Mouse (Mus musculus) macrophage (primary cell): Measurements from ENCODE around the gene Gm29776. TPM values are rescaled to one million over a fixed set of nuclear protein-coding genes. Genes with fewer than 3 reads are reported as not detected.

Source experiments
- H3K27ac ChIP-seq: fragments of 350-480 bp; formaldehyde crosslinking; 2 replicates; pipeline ENCODE4 v1.9.0; 2021
- H3K36me3 ChIP-seq: fragments of 350-480 bp; formaldehyde crosslinking; 2 replicates; pipeline ENCODE4 v1.9.0; 2021; ENCODE audit errors: inconsistent target
- H3K4me3 ChIP-seq: fragments of 350-480 bp; formaldehyde crosslinking; 2 replicates; pipeline ENCODE4 v1.9.0; 2021; ENCODE audit errors: inconsistent target
- H3K79me2 ChIP-seq: fragments of 350-480 bp; formaldehyde crosslinking; 2 replicates; pipeline ENCODE4 v1.9.0; 2021; ENCODE audit errors: inconsistent target
- WGBS: methylation state at CpG from one replicate; pipeline ENCODE4 v1.1.7; 2026; ENCODE audit warnings: inconsistent platforms; ENCODE audit not compliant: missing documents; 5-methylcytosine and 5-hydroxymethylcytosine counted together
- polyA plus RNA-seq: library from polyadenylated mRNA; stranded (reverse); fragments of 250-400 nt; gene quantifications from 3 replicates; pipeline ENCODE4 v1.2.4, GENCODE M21; 2018; ENCODE audit warnings: inconsistent platforms

Gm29776 gene
- polyA plus RNA-seq, 1 experiment from 2014 or later = not detected

- Histone ChIP-seq H3K4me3 (no peak overlapping the region), H3K27ac (no peak overlapping the region), H3K79me2 (peaks cover 48% of the 10 kb centered on the region), H3K36me3 (peaks cover 46% of the 10 kb centered on the region)
- 79% methylated on average over 4 of the region's 4 CpGs for WGBS
Observed at GRCm38 (mm10) chr14:54651556-54651955, 47.1 kb downstream of the Gm29776 start.

- Histone ChIP-seq H3K4me3 (no peak overlapping the region), H3K27ac (no peak overlapping the region)
- WGBS = 58% methylated on average over 16 of the region's 23 CpGs
Observed at GRCm38 (mm10) chr14:54650621-54651454, 47.8 kb downstream of the Gm29776 start.

GRCm38 (mm10) chr14:54647900-54648299 lies 50.7 kb downstream of the Gm29776 start:
- WGBS = 95% methylated on average over 4 of the region's 4 CpGs
- H3K79me2 ChIP-seq = peaks cover 39% of the 10 kb centered on the region
- H3K4me3 ChIP-seq = no peak overlapping the region
- H3K36me3 ChIP-seq = peaks cover 69% of the 10 kb centered on the region
- no peak overlapping the region for H3K27ac ChIP-seq

More at GRCm38 (mm10) chr14:54650621-54651454, 47.8 kb downstream of the Gm29776 start:
- H3K79me2 ChIP-seq = peaks cover 48% of the 10 kb centered on the region
- peaks cover 47% of the 10 kb centered on the region for H3K36me3 ChIP-seq

DNA sequence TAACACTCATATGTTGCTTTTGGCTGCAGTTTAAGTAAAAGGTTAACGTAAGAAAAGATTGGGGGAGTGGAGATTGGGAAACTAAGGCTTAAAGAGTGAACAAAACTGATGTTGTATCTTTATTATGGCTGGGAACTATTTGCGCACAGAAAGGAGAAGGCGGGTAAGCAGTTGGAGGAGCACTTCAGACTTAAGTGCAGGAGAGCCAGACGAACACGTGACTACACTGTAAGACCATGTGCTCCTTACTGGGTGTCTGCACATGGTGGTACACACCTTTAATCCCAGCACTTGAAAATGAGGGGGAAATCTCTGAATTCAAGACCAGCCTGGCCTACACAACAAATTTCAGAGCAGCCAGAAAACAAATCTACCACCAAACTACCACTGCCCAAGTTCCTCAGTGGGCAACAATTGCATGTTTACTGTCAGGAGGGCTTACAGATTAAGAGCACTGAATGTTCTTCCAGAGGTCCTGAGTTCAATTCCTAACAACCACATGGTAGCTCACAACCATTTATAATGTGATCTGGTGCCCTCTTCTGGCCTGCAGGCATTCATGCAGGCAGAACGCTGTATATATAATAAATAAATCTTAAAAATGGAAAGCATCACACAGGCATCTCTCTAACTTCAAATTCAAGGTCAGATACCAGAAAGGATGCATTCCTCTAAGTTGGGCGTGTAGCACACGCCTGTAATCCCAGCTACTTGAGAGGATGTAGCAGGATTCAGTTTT lies 51.6 kb downstream of the Gm29776 start:
- 95% methylated on average over 8 of the region's 8 CpGs for WGBS
- Histone ChIP-seq H3K4me3 (no peak overlapping the region), H3K27ac (no peak overlapping the region), H3K79me2 (peaks cover 30% of the 10 kb centered on the region), H3K36me3 (peaks cover 74% of the 10 kb centered on the region)

DNA sequence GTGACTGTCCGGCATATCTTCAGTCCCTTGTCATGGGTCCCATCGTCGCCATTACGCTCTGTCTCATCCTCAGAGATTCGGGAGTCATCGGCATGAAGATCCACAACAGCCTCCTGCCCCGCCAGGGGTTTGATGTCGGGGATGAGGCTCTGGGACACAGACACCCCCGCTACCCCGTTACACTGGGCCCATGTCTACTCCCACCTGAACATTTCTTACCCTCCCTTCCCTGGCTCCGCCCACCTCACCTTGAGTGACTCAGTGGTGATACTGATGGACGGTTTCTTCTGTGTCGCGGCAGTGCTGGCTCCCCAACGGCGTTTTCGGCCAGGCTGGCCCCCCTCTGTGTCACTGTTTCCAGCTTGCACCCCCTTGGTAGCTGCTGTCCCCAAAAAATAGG lies 52.2 kb downstream of the Gm29776 start:
- H3K36me3 ChIP-seq = peaks cover 74% of the 10 kb centered on the region
- no peak overlapping the region for H3K4me3 ChIP-seq
- 97% methylated on average over 17 of the region's 17 CpGs for WGBS
- H3K27ac ChIP-seq = no peak overlapping the region
- peaks cover 28% of the 10 kb centered on the region for H3K79me2 ChIP-seq

GRCm38 (mm10) chr14:54644294-54644693 lies 54.3 kb downstream of the Gm29776 start:
- 92% methylated on average over 9 of the region's 9 CpGs for WGBS
- Histone ChIP-seq H3K4me3 (no peak overlapping the region), H3K79me2 (peaks cover 11% of the 10 kb centered on the region), H3K27ac (no peak overlapping the region), H3K36me3 (peaks cover 57% of the 10 kb centered on the region)

DNA sequence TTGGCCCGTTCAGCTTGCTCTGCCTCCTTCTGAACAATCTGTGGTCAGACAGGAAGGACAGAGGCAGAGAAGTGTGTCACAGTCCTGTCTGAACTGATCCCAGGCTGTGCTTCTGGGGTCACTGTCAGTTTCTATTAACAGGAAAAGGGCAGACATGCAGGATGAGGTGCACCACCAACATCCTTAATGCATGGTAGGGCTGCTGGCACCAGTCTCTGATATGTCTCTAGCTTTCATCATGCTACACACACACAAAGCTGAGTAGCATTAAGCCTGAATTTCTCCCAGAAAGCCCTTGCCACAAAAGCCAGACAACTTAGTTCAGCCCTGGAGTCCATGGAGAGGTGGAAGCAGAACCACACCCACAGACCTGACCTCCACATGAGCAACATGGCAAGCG lies 55.6 kb downstream of the Gm29776 start:
- Histone ChIP-seq H3K36me3 (peaks cover 44% of the 10 kb centered on the region), H3K27ac (no peak overlapping the region), H3K4me3 (no peak overlapping the region), H3K79me2 (no peaks in the 10 kb centered on the region)
- WGBS = 89% methylated on average over 2 of the region's 2 CpGs

Other genes starting within 250 kb of the Gm29776 start
- gene Lrp10, start 234.7 kb downstream of the Gm29776 start, polyA plus RNA-seq = 48.6 to 72.9 TPM (median 53.7 TPM) in 3 replicates
- not detected in 3 replicates for gene Rem2, start 222.7 kb downstream of the Gm29776 start, polyA plus RNA-seq
- 13.8 to 37.2 TPM (median 33.4 TPM) in 3 replicates for gene Prmt5, start 181.3 kb downstream of the Gm29776 start, polyA plus RNA-seq
- gene Haus4, start 144.2 kb downstream of the Gm29776 start, polyA plus RNA-seq = 12.0 to 20.7 TPM (median 13.2 TPM) in 3 replicates
- 0.33 to 0.94 TPM (median 0.66 TPM) in 3 replicates for gene Ajuba, start 121.3 kb downstream of the Gm29776 start, polyA plus RNA-seq
- gene 4931414P19Rik, start 92.8 kb downstream of the Gm29776 start, polyA plus RNA-seq = 3.5 to 3.9 TPM (median 3.7 TPM) in 3 replicates
- gene Psmb5, start 80.8 kb downstream of the Gm29776 start, polyA plus RNA-seq = 32.9 to 235 TPM (median 122 TPM) in 3 replicates
- gene Psmb11, start 77.4 kb downstream of the Gm29776 start, polyA plus RNA-seq = not detected in 3 replicates
- gene Gm17606, start 57.9 kb downstream of the Gm29776 start, polyA plus RNA-seq = not detected in 3 replicates
- 0.06 to 0.11 TPM in 2 of 3 replicates, not detected in the other for gene Cdh24, start 57.5 kb downstream of the Gm29776 start, polyA plus RNA-seq
- 23.0 to 29.4 TPM (median 23.7 TPM) in 3 replicates for gene 1700123O20Rik, start 12.6 kb downstream of the Gm29776 start, polyA plus RNA-seq
- 92.8 to 195 TPM (median 119 TPM) in 3 replicates for gene Acin1, start 11.9 kb downstream of the Gm29776 start, polyA plus RNA-seq
- 0.42 to 0.85 TPM in 2 of 3 replicates, not detected in the other for gene Cebpe, start 13.3 kb upstream of the Gm29776 start, polyA plus RNA-seq
- gene Slc7a8, start 83.1 kb upstream of the Gm29776 start, polyA plus RNA-seq = 62.3 to 349 TPM (median 87.2 TPM) in 3 replicates
- not detected in 3 replicates for gene Rnf212b, start 115.3 kb upstream of the Gm29776 start, polyA plus RNA-seq
- 4.1 to 15.5 TPM (median 6.0 TPM) in 3 replicates for gene Homez, start 172.1 kb upstream of the Gm29776 start, polyA plus RNA-seq
- 9.4 to 27.5 TPM (median 11.3 TPM) in 3 replicates for gene Ppp1r3e, start 178.7 kb upstream of the Gm29776 start, polyA plus RNA-seq
- 13.5 to 20.1 TPM (median 14.7 TPM) in 3 replicates for gene Bcl2l2, start 184.5 kb upstream of the Gm29776 start, polyA plus RNA-seq
- 0.28 to 3.5 TPM (median 1.1 TPM) in 3 replicates for gene Gm20521, start 184.6 kb upstream of the Gm29776 start, polyA plus RNA-seq
- gene Pabpn1, start 193.7 kb upstream of the Gm29776 start, polyA plus RNA-seq = 71.0 to 98.7 TPM (median 86.0 TPM) in 3 replicates
- 0.14 to 0.26 TPM in 2 of 3 replicates, not detected in the other for gene Slc22a17, start 214.3 kb upstream of the Gm29776 start, polyA plus RNA-seq
- not detected in 3 replicates for gene Efs, start 227.3 kb upstream of the Gm29776 start, polyA plus RNA-seq
- gene Il25, start 233.9 kb upstream of the Gm29776 start, polyA plus RNA-seq = not detected in 3 replicates
- gene Cmtm5, start 237.4 kb upstream of the Gm29776 start, polyA plus RNA-seq = not detected in 3 replicates